Mouse (Mus musculus): ENCODE results near the gene Eml4.

DNA sequence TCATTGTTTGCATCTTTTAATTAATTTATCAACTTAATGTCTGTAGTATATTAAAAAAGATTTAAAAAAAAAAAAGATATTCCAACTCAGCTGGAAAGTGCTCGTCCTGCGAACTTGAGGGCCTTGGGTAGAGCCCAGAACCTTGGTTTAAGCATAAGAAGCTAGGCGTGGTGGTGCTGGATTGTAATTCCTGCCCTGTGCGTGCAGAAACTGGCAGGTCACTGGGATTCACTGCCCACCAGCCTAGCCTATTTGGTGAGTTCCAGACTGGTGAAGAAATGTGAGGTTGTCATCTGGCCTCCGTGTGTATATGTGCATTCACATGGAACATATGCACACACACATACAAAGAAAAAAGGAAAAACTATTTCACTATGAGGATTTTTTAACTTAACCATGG, 115.2 kb downstream of the Eml4 start:
- TF ChIP-seq CTCF (IDR thresholded peaks at IDR 0.05; ENCODE audit: control insufficient read depth, insufficient read depth, low read length) (no peak), POLR2A (IDR thresholded peaks at IDR 0.05; ENCODE audit: borderline replicate concordance, control insufficient read depth, low read depth, low read length) (no peak)

Measured in bone marrow, adult 2 months (tissue).